Mouse (Mus musculus) central nervous system, embryonic 14 days (tissue): Measurements from ENCODE around the gene Tnfsf13b. TPM values are rescaled to one million over a fixed set of nuclear protein-coding genes. Genes with fewer than 3 reads are reported as not detected.

Source experiments
- polyA plus RNA-seq: library from polyadenylated mRNA; depleted of rRNA; stranded (reverse); fragments of >200 nt; gene quantifications from 2 replicates; pipeline ENCODE4 v1.2.3, GENCODE M21; 2012; rRNA removed

The Tnfsf13b gene
- 0.49 and 0.68 TPM in 2 replicates for polyA plus RNA-seq

DNA sequence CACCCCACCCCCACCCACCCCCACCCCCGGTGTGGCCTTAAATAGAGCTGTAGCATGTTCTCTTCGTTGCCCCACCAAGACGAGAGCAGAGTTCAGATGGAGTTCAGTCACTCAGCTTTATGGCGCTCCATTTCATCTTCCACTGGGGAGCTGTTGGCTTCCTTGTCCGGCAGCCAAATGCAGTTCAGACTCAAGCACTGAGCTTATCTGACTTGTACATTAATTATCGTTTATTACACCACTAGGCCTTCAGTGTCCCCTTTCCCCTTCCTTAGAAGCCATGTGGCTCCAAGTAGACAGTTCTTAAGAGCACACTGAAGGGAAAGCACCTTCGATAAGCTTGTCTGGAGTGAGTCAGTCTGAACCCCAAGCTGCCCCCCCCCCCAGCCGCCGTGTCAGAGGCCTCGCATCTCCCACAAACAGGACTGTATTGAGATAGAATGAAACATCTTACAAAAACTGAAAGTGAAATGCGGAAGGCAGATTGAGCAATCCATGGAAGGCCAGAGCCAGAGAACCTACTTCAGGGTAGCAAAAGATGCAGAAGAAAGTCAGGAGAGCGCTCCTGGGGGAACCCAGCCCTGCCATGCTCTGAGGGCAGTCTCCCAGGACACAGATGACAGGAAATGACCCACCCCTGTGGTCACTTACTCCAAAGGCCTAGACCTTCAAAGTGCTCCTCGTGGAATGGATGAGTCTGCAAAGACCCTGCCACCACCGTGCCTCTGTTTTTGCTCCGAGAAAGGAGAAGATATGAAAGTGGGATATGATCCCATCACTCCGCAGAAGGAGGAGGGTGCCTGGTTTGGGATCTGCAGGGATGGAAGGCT is at the start of gene Tnfsf13b:
Gene Tnfsf13b (plus strand): TSS at position 312 of the 830 bp plus-strand sequence.

GRCm38 (mm10) chr8:9977573-9978314 is 28.5 kb upstream of the Tnfsf13b start, which contains the start of the genes Lig4 and Abhd13:
Lig4 (minus strand) TSS chr8:9977686.
Abhd13 (plus strand) TSS chr8:9977707.

Other genes with a start within 250 kb of the Tnfsf13b start
- gene Fam155a, start 235.3 kb upstream of the Tnfsf13b start, polyA plus RNA-seq = 26.0 and 27.9 TPM in 2 replicates
- not detected in 2 replicates for gene Gm10217, start 142.2 kb upstream of the Tnfsf13b start, polyA plus RNA-seq
- gene Lig4, start 28.8 kb upstream of the Tnfsf13b start, polyA plus RNA-seq = 8.9 and 9.4 TPM in 2 replicates
- gene Abhd13, start 28.8 kb upstream of the Tnfsf13b start, polyA plus RNA-seq = 9.4 and 9.7 TPM in 2 replicates
- gene Myo16, start 147.4 kb downstream of the Tnfsf13b start, polyA plus RNA-seq = 9.2 and 9.8 TPM in 2 replicates